In genomic region chr11:24074634-24075104, GRCm38 (mm10) we compare ENCODE assay signal across 7 mouse cellular contexts. TPM values are rescaled to one million over a fixed set of nuclear protein-coding genes. Genes with fewer than 3 reads are reported as not detected.
A peak's percentile ranks its signal among the peaks of the same experiment; 100 is the strongest.
DNase-seq lines count a peak whose midpoint lies in the region; ATAC-seq lines count a peak whose summit lies in the region.

Gene A830031A19Rik (minus strand): TSS chr11:24075054.

- peak within 1 kb of the TSS; percentile 63 for H3K4me3 ChIP-seq in brown adipose tissue, adult 24 weeks (ENCODE audit: insufficient read depth, low read depth, low read length)
- H3K4me3 ChIP-seq in hindbrain, embryonic 11.5 days (ENCODE audit: low read depth, low read length), result peak within 1 kb of the TSS; percentile 87
- H3K4me3 ChIP-seq in midbrain, embryonic 11.5 days (ENCODE audit: low read depth, low read length), result peak within 1 kb of the TSS; percentile 77

- H3K9me3 ChIP-seq in hindbrain, embryonic 11.5 days (ENCODE audit: control insufficient read depth, low read length), result no peaks in the 10 kb centered on the region
- no peaks in the 10 kb centered on the region for H3K9me3 ChIP-seq in midbrain, embryonic 11.5 days (ENCODE audit: control insufficient read depth, low read length)

- WGBS in hindbrain, embryonic 11.5 days, result 0% methylated on average over 11 of the region's 11 CpGs
- WGBS in midbrain, embryonic 11.5 days, result under 1% methylated on average over 11 of the region's 11 CpGs

- H3K27me3 ChIP-seq in hindbrain, embryonic 11.5 days (ENCODE audit: control insufficient read depth, insufficient read depth, low read length), result no peaks in the 10 kb centered on the region
- peaks cover 4% of the 10 kb centered on the region for H3K27me3 ChIP-seq in midbrain, embryonic 11.5 days (ENCODE audit: control insufficient read depth, insufficient read depth, low read length)

- DNase-seq in left cerebral cortex, postnatal 36 days (ENCODE audit: low spot score in 2 of 2), result peak; percentile 32 to 50
- no peak for DNase-seq in left cerebral cortex, adult 18-20 months (ENCODE audit: low spot score in 2 of 2)
- DNase-seq in hindbrain, embryonic 11.5 days (ENCODE audit: low spot score), result peak; percentile 59
- no peak for DNase-seq in midbrain, embryonic 11.5 days (ENCODE audit: low spot score, missing footprints)
- no peak for DNase-seq in adrenal gland, postnatal 36 days
- DNase-seq in urinary bladder, postnatal 4 days (ENCODE audit: low spot score in 2 of 2), result no peak

- H3K9ac ChIP-seq in hindbrain, embryonic 11.5 days (ENCODE audit: low read depth, low read length), result peak within 1 kb of the TSS; percentile 83
- peak within 1 kb of the TSS; percentile 93 for H3K9ac ChIP-seq in midbrain, embryonic 11.5 days (ENCODE audit: low read length)

- H3K36me3 ChIP-seq in hindbrain, embryonic 11.5 days (ENCODE audit: control insufficient read depth, insufficient read depth, low read length), result no peaks in the 10 kb centered on the region
- H3K36me3 ChIP-seq in midbrain, embryonic 11.5 days (ENCODE audit: control insufficient read depth, insufficient read depth, low read length), result no peaks in the 10 kb centered on the region

- intact Hi-C loops in left cerebral cortex, postnatal 36 days (cut with DNase I), result no loop called here

- H3K4me2 ChIP-seq in hindbrain, embryonic 11.5 days (replicated peaks; ENCODE audit: low read depth, low read length), result peak within 1 kb of the TSS; percentile 97
- H3K4me2 ChIP-seq in midbrain, embryonic 11.5 days, result peak within 1 kb of the TSS; percentile 100

- H3K4me1 ChIP-seq in brown adipose tissue, adult 24 weeks (ENCODE audit: control insufficient read depth, insufficient read depth, insufficient read length, low read length), result peaks cover 7% of the 10 kb centered on the region
- H3K4me1 ChIP-seq in hindbrain, embryonic 11.5 days (replicated peaks; ENCODE audit: control insufficient read depth, insufficient read depth, low read length), result 0 out of 2 replicates have a peak, but pooled peaks cover 2% of the 10 kb centered on the region
- peaks cover 10% of the 10 kb centered on the region for H3K4me1 ChIP-seq in midbrain, embryonic 11.5 days (ENCODE audit: control insufficient read depth, insufficient read depth, low read length)

- H3K27ac ChIP-seq in brown adipose tissue, adult 24 weeks (replicated peaks; ENCODE audit: low read depth, low read length), result no peak within 1 kb of the TSS
- peak within 1 kb of the TSS; percentile 95 for H3K27ac ChIP-seq in hindbrain, embryonic 11.5 days (ENCODE audit: low read depth, low read length)
- H3K27ac ChIP-seq in midbrain, embryonic 11.5 days (ENCODE audit: low read depth, low read length), result peak within 1 kb of the TSS; percentile 1; the same call in 1 of the 2 replicates

- ATAC-seq in hindbrain, embryonic 11.5 days (ENCODE audit: low FRiP score), result no peak
- ATAC-seq in midbrain, embryonic 11.5 days (ENCODE audit: low FRiP score), result no peak

RNA-seq across cellular contexts. Expression of gene A830031A19Rik, which starts in this region (rescaled TPM):
- total RNA-seq in left cerebral cortex, postnatal 36 days (2021), result 1 to 10 TPM; 1.3 to 1.5 TPM
- total RNA-seq in left cerebral cortex, adult 18-20 months (2021), result 1 to 10 TPM; 1.1 to 1.4 TPM
- polyA plus RNA-seq in brown adipose tissue, adult 24 weeks (2012; ENCODE audit: insufficient read depth, insufficient read length, missing spikeins), result not detected in 2 replicates
- not detected in 2 replicates for polyA plus RNA-seq in hindbrain, embryonic 11.5 days (2014; fragmentation: Nextera tagmentation; extraction: Ambion mirVana)
- not detected in 2 replicates for polyA plus RNA-seq in midbrain, embryonic 11.5 days (2014; fragmentation: Nextera tagmentation; extraction: Ambion mirVana)
- total RNA-seq in adrenal gland, postnatal 36 days (2021), result not detected

Comparison
In these comparisons a context has a peak if more than half of its experiments do, and no peak if none do; other contexts are left out.
1. DNase-seq: peak in left cerebral cortex, postnatal 36 days (2 of 2); none in left cerebral cortex, adult 18-20 months (0 of 2), midbrain, embryonic 11.5 days (single experiment), adrenal gland, postnatal 36 days (0 of 2) and urinary bladder, postnatal 4 days (0 of 2).
2. Peak in DNase-seq, H3K4me3 ChIP-seq, H3K27ac ChIP-seq, H3K9ac ChIP-seq and H3K4me2 ChIP-seq in hindbrain, embryonic 11.5 days; RNA of the gene not detected or under 1 TPM.
3. Peak in every context shown above with its lines, with median percentiles within 50 percentile points of each other: H3K4me3 ChIP-seq.